Mouse (Mus musculus) neural tube, embryonic 12.5 days (tissue): Measurements from ENCODE around the gene Foxc1. TPM values are rescaled to one million over a fixed set of nuclear protein-coding genes. Genes with fewer than 3 reads are reported as not detected.
A peak's percentile ranks its signal among the peaks of the same experiment; 100 is the strongest.

Experiments
- ATAC-seq: fragments of 200-750 bp; cut with Nextera tagmentation; 2 replicates; pipeline ENCODE4 v1.8.0; 2017; ENCODE audit warnings: low read depth, mild to moderate bottlenecking, moderate TSS enrichment, moderate library complexity; ENCODE audit not compliant: low FRiP score
- H3K27ac ChIP-seq: fragments of 300-500 bp; sonication (generic); 2 replicates; pipeline ENCODE4 v1.5.1; 2016
- H3K27me3 ChIP-seq: fragments of 300-500 bp; sonication (generic); replicated peaks from 2 replicates; pipeline ENCODE4 v1.6.1; 2016; ENCODE audit warnings: mild to moderate bottlenecking
- H3K36me3 ChIP-seq: fragments of 300-500 bp; sonication (generic); 2 replicates; pipeline ENCODE4 v1.6.1; 2016; ENCODE audit warnings: mild to moderate bottlenecking
- H3K4me1 ChIP-seq: fragments of 300-500 bp; sonication (generic); 2 replicates; pipeline ENCODE4 v1.6.1; 2016
- H3K4me2 ChIP-seq: fragments of 300-500 bp; sonication (generic); replicated peaks from 2 replicates; pipeline ENCODE4 v1.6.1; 2016; ENCODE audit warnings: mild to moderate bottlenecking
- H3K4me3 ChIP-seq: fragments of 300-500 bp; sonication (generic); 2 replicates; pipeline ENCODE4 v1.5.1; 2016
- H3K9ac ChIP-seq: fragments of 300-500 bp; sonication (generic); 2 replicates; pipeline ENCODE4 v1.6.1; 2016; ENCODE audit warnings: mild to moderate bottlenecking
- H3K9me3 ChIP-seq: fragments of 300-500 bp; sonication (generic); 2 replicates; pipeline ENCODE4 v1.6.1; 2016; ENCODE audit warnings: mild to moderate bottlenecking
- WGBS: fragments of 180-500 bp; shearing (Covaris S2); methylation state at CpG from one replicate; pipeline ENCODE4 v1.1.7; 2016; 5-methylcytosine and 5-hydroxymethylcytosine counted together
- polyA plus RNA-seq: library from polyadenylated mRNA; unstranded; fragments of >200 nt; fragmentation: Nextera tagmentation; extraction: Ambion mirVana; gene quantifications from 2 replicates; pipeline ENCODE4 v1.2.1, GENCODE M21; 2016

Gene Foxc1
- polyA plus RNA-seq, 1 experiment from 2014 or later: 6.9 TPM

- Histone ChIP-seq H3K4me2 (no peak overlapping the region), H3K4me1 (peaks cover 15% of the 10 kb centered on the region; the same call in 1 of the 2 replicates), H3K9ac (no peak overlapping the region), H3K36me3 (no peaks in the 10 kb centered on the region), H3K27ac (no peak overlapping the region), H3K4me3 (no peak overlapping the region), H3K27me3 (peaks cover 45% of the 10 kb centered on the region), H3K9me3 (no peaks in the 10 kb centered on the region)
- 70% methylated on average over 10 of the region's 10 CpGs for WGBS
- ATAC-seq: no peak
These were observed 9.1 kb upstream of the Foxc1 start for GRCm38 (mm10) chr13:31797346-31797745.

- no peak overlapping the region for H3K9ac ChIP-seq
- WGBS: 45% methylated on average over 9 of the region's 9 CpGs
- ATAC-seq: no peak
- peaks cover 15% of the 10 kb centered on the region; the same call in 1 of the 2 replicates for H3K4me1 ChIP-seq
- peaks cover 52% of the 10 kb centered on the region for H3K27me3 ChIP-seq
- H3K4me3 ChIP-seq: no peak overlapping the region
- H3K9me3 ChIP-seq: no peaks in the 10 kb centered on the region
- H3K36me3 ChIP-seq: no peaks in the 10 kb centered on the region
- no peak overlapping the region for H3K4me2 ChIP-seq
- no peak overlapping the region for H3K27ac ChIP-seq
These were observed 8.4 kb upstream of the Foxc1 start for GRCm38 (mm10) chr13:31798075-31798474.

- WGBS: 2% methylated on average over 43 of the region's 43 CpGs
- peaks cover 77% of the 10 kb centered on the region for H3K27me3 ChIP-seq
- no peaks in the 10 kb centered on the region for H3K36me3 ChIP-seq
- peak overlapping the region; percentile 22 for H3K4me3 ChIP-seq
- no peaks in the 10 kb centered on the region for H3K9me3 ChIP-seq
- peaks cover 15% of the 10 kb centered on the region; the same call in 1 of the 2 replicates for H3K4me1 ChIP-seq
- H3K9ac ChIP-seq: no peak overlapping the region
- peak overlapping the region; percentile 64 for H3K4me2 ChIP-seq
- no peak overlapping the region for H3K27ac ChIP-seq
- ATAC-seq: peak; percentile 84
These were observed 5.6 kb upstream of the Foxc1 start for GRCm38 (mm10) chr13:31800581-31801576.

- Histone ChIP-seq H3K36me3 (no peaks in the 10 kb centered on the region), H3K27me3 (peaks cover 86% of the 10 kb centered on the region), H3K9me3 (no peaks in the 10 kb centered on the region), H3K9ac (no peak overlapping the region), H3K4me2 (peak overlapping the region; percentile 64), H3K4me3 (peak overlapping the region; percentile 22; the same call in 1 of the 2 replicates), H3K27ac (no peak overlapping the region), H3K4me1 (peaks cover 23% of the 10 kb centered on the region)
- WGBS: 2% methylated on average over 25 of the region's 25 CpGs
- peak; percentile 7 for ATAC-seq
These were observed 4.6 kb upstream of the Foxc1 start for GRCm38 (mm10) chr13:31801703-31802305.

GRCm38 (mm10) chr13:31802447-31802846, 4.0 kb upstream of the Foxc1 start:
- Histone ChIP-seq H3K36me3 (no peaks in the 10 kb centered on the region), H3K4me2 (no peak overlapping the region), H3K4me1 (peaks cover 29% of the 10 kb centered on the region), H3K9me3 (no peaks in the 10 kb centered on the region), H3K27me3 (peaks cover 91% of the 10 kb centered on the region), H3K4me3 (no peak overlapping the region), H3K9ac (no peak overlapping the region), H3K27ac (no peak overlapping the region)
- WGBS: 7% methylated on average over 5 of the region's 5 CpGs
- ATAC-seq: no peak

DNA sequence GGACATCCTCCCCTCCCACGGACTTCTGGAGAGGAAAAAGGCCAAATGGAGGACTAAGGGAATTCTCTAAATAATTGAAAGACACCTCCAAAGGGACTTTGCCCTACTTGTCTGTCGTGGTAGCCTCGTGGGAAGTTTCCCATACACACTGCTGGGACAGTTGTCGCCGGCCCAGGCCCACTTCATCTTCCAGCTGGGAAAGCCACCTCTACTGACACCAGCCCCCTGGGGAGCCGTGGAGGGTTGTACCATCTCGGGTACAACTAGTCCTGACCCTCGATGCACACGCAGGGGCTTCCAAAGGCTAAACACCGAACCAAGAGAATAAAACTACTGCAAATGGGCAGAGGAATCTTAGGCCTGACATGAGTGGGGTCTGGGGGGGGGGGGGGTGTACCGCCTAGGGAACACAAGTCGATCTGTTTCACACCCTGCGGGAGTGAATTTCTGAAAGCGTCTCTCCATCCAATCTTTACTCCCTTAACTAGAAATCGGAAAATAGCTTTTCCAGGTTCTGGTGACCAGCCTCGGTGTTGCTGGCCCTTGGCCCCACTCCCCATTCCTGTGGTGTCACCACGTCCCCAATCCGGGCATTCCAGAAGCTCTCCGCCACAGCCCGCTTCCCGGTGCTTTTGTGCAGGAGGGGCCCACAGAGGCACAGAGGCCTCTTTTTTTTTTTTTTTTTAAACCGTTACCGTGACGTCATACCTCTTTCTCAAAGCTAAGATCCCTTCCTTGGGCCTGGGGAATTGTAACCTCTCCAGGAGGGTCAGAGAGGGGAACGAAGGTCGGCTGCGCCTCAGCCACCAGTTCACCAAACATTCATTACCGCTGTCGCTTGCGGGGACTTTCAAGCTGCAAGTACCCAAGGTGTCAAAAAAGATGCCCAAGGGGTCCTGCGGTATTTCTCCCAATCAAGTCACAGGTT, 3.0 kb upstream of the Foxc1 start:
- no peaks in the 10 kb centered on the region for H3K9me3 ChIP-seq
- no peak overlapping the region for H3K4me3 ChIP-seq
- H3K4me2 ChIP-seq: peak overlapping the region; percentile 34
- under 1% methylated on average over 31 of the region's 31 CpGs for WGBS
- ATAC-seq: no peak
- peaks cover 97% of the 10 kb centered on the region for H3K27me3 ChIP-seq
- H3K9ac ChIP-seq: no peak overlapping the region
- H3K4me1 ChIP-seq: peaks cover 39% of the 10 kb centered on the region
- H3K36me3 ChIP-seq: no peaks in the 10 kb centered on the region
- H3K27ac ChIP-seq: no peak overlapping the region

GRCm38 (mm10) chr13:31804571-31804970, 1.9 kb upstream of the Foxc1 start:
- peaks cover 41% of the 10 kb centered on the region for H3K4me1 ChIP-seq
- no peaks in the 10 kb centered on the region for H3K9me3 ChIP-seq
- no peak for ATAC-seq
- no peak overlapping the region for H3K4me3 ChIP-seq
- H3K4me2 ChIP-seq: peak overlapping the region; percentile 34; the same call in 1 of the 2 replicates
- H3K36me3 ChIP-seq: no peaks in the 10 kb centered on the region
- H3K27ac ChIP-seq: no peak overlapping the region
- H3K27me3 ChIP-seq: peaks cover 93% of the 10 kb centered on the region
- no peak overlapping the region for H3K9ac ChIP-seq
- 2% methylated on average over 7 of the region's 7 CpGs for WGBS

GRCm38 (mm10) chr13:31805831-31806427, 504 bp upstream of the Foxc1 start:
- no peaks in the 10 kb centered on the region for H3K9me3 ChIP-seq
- WGBS: under 1% methylated on average over 34 of the region's 34 CpGs
- no peak overlapping the region for H3K27ac ChIP-seq
- ATAC-seq: peak; percentile 27
- H3K27me3 ChIP-seq: peaks cover 90% of the 10 kb centered on the region
- H3K36me3 ChIP-seq: no peaks in the 10 kb centered on the region
- H3K4me3 ChIP-seq: peak overlapping the region; percentile 50
- peak overlapping the region; percentile 35; the same call in 1 of the 2 replicates for H3K9ac ChIP-seq
- H3K4me1 ChIP-seq: peaks cover 37% of the 10 kb centered on the region
- peak overlapping the region; percentile 73 for H3K4me2 ChIP-seq

DNA sequence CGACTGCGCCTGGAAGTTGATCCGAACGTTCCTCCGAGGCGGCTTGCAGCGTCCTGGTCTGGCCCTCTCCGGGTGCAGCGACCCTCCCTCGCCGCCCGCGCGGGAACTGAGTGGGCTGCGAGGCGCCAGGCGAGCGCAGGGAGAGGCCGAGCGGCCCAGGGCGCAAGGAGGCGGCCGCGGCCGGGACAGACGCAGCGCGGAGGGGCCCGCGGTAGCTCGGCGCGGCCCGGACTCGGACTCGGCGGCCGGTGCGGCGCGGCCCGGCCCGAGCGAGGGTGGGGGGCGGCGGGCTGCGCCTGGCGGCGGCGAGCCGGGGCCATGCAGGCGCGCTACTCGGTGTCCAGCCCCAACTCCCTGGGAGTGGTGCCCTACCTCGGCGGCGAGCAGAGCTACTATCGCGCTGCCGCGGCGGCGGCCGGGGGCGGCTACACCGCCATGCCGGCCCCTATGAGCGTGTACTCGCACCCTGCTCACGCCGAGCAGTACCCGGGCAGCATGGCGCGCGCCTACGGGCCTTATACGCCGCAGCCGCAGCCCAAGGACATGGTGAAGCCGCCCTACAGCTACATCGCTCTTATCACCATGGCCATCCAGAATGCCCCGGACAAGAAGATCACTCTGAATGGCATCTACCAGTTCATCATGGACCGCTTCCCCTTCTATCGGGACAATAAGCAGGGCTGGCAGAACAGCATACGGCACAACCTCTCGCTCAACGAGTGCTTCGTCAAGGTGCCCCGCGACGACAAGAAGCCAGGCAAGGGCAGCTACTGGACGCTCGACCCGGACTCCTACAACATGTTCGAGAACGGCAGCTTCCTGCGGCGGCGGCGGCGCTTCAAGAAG, 680 bp downstream of the Foxc1 start:
- Histone ChIP-seq H3K4me3 (peak overlapping the region; percentile 50), H3K4me2 (peak overlapping the region; percentile 73), H3K4me1 (peaks cover 30% of the 10 kb centered on the region), H3K36me3 (no peaks in the 10 kb centered on the region), H3K27me3 (peaks cover 90% of the 10 kb centered on the region), H3K9me3 (no peaks in the 10 kb centered on the region), H3K27ac (peak overlapping the region; percentile 81), H3K9ac (peak overlapping the region; percentile 74)
- under 1% methylated on average over 101 of the region's 101 CpGs for WGBS
- peak; percentile 52 for ATAC-seq

DNA sequence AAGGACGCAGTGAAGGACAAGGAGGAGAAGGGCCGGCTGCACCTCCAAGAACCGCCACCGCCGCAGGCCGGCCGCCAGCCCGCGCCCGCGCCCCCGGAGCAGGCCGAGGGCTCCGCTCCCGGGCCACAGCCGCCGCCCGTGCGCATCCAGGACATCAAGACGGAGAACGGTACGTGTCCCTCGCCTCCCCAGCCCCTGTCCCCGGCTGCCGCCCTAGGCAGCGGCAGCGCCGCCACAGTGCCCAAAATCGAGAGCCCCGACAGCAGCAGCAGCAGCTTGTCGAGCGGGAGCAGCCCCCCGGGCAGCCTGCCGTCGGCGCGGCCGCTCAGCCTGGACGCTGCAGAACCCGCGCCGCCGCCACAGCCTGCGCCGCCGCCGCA, 1.3 kb downstream of the Foxc1 start:
- H3K4me1 ChIP-seq: peaks cover 30% of the 10 kb centered on the region
- no peaks in the 10 kb centered on the region for H3K9me3 ChIP-seq
- peak overlapping the region; percentile 81 for H3K27ac ChIP-seq
- WGBS: under 1% methylated on average over 47 of the region's 47 CpGs
- peaks cover 90% of the 10 kb centered on the region for H3K27me3 ChIP-seq
- H3K9ac ChIP-seq: peak overlapping the region; percentile 74
- H3K4me3 ChIP-seq: peak overlapping the region; percentile 50
- ATAC-seq: no peak
- peak overlapping the region; percentile 73 for H3K4me2 ChIP-seq
- H3K36me3 ChIP-seq: no peaks in the 10 kb centered on the region
